Mouse (Mus musculus) megakaryocyte progenitor cell, adult 5-6 weeks (primary cell): Measurements from ENCODE around the gene Epc2. TPM values are rescaled to one million over a fixed set of nuclear protein-coding genes. Genes with fewer than 3 reads are reported as not detected.

Source experiments
- ATAC-seq: replicated peaks from 2 replicates; pipeline ENCODE4 v1.8.0; 2016; ENCODE audit warnings: mild to moderate bottlenecking, moderate TSS enrichment, inconsistent platforms; ENCODE audit not compliant: poor library complexity
- total RNA-seq, 2 experiments: library from RNA; stranded (forward) in 1 of 2; stranded (reverse) in 1 of 2; fragments of 157-497, 149-512 nt in 1 of 2; fragments of 200-1000 nt in 1 of 2; gene quantifications; 2 replicates each; pipeline versions ENCODE4 v1.2.3 to v1.2.4; 2015 to 2017

The Epc2 gene
- total RNA-seq (2015) (30.5 and 34.0 TPM in 2 replicates), total RNA-seq (2017) (29.5 and 40.2 TPM in 2 replicates)

DNA sequence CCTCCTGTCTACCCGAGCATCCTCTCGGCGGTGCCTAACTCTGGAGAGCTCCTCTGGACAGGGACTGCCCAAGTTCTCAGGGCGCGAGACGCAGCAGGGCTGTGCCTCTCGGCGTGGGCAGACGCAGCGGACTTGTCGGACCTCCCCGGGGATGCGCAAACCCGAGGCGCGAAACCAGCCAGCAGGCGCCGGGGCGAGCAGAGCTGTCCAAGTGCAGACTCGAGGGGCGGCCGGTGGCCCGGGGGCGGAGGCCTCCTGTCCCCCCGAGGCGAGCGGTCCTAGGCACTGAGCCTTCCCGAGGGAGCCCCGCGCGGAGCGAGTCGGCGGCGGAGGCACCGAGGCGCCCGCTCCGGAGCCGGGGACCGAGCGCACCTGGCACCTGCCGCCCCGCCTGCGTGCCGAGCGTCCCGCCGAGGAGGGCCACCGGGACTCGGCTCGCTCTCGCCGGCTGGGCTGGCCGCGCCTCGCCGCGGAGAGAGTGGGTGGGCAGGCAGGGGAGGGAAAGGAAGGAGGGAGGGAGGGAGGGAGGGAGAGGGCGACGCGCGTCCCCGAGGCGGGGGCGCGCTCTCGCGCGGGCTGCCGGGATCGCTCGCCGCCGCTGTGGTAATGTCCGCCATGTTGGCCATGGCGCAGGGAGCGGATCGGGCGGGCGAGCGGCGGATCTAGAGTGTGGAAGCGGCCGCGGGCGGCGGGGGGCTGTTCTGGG is at the start of gene Epc2:
Gene Epc2 (plus strand): TSS at position 556 of the 706 bp plus-strand sequence.
- ATAC-seq, result peak; percentile 46

DNA sequence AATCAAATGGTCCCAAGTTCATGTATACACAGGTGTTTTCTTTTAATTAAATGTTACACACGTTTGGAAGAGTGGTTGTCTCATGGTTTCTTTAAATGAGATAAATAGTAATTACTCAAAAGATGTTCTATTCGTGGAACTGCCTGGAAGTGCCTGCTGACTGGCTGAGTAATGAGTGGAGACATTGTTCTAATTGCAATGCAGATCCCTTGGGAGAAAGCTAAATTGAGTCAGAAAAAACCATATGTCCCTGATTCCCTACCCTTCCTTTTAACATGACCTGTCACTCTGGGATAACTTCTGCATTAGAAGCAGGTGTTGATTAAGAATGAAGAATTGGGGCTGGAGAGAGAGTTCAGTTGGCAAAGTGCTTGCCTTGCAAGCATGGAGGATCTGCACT is 45.3 kb upstream of the Epc2 start:
- ATAC-seq, result no peak

DNA sequence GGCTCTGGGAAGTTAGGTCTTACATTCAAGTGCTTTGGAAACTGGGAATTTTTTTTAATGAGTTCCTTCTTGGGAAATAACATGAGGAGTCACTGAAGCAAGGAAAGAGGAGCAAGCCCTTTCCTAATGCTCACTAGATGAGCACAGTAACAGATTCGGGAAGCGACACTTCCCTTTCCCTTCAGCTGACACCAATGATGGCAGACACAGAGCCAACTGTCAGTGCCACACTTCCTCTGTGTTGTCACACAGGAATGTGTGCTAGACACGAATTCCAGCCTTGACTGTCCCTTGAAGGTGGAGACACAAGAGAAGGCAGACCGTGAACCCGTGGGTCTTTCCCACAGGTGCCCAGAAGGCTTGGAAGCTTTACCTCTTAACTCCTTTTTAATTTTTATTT is 39.6 kb upstream of the Epc2 start:
- peak; percentile 93 for ATAC-seq

DNA sequence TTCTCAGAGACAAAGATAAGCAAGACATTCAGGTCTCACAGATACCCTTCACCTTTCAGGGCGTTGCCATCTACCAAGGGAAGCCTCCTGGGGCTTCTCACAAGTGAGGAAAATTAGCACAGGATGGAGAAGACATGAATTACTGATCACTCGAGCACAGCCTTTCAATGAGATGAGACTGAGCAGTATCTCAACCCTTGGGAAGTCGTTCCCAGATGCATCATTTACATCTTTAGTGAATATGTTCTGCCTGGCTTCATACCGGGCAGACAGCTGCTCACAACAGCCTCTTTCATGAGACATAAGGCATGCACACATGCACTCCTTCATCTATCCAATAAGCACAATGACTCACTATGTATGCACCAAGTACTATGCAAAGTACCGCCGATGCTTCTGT is 38.7 kb upstream of the Epc2 start:
- ATAC-seq, result no peak

DNA sequence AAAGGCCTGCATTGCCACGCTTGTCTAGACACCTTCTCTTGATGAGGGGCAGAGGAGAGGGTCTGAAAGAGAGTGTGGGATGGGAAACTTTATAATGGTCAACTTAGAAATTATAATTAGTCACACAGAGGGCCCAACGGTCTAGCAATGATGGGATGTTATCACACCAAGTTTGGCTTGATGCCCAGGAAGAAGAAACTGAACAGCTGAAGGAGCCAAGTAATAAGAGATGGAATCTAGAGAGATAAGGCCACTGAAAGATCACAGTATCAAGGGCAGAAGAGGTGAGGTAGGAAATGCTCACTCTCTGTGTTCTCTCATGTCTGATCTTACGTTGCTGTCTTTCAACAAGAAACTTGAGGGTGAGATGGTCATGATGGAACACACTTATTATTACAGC is 35.4 kb upstream of the Epc2 start:
- ATAC-seq, result 0 out of 2 replicates have a peak, but pooled peaks have one; percentile 2

DNA sequence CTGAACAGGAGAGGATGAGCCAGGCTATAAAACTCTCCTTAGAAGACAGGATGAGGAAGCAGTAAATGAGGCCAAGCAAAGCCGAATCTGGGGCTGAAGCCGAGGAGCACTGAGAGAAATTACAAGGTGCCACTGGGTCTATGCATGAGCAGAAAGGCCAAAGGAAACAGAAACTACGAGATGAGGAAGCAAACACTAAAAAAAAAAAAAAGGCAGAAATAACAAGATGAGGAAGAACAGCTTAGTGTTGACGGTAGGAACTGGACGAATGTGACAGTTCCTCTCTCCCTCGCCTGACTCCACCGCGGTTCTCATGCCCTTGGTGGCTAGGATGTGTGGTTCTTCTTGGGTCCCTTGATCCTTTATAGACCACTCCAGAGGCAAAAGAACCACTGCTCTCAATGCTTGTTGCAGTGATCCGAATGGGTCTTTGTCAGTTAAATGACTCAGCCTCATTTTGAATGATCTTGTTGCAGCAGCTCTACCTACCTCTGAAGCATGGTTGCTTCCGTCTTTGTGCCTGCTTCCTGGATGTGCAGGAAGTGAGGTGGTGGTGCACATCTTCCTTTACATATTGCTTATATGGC is 34.2 kb upstream of the Epc2 start:
- peak; percentile 81 for ATAC-seq

DNA sequence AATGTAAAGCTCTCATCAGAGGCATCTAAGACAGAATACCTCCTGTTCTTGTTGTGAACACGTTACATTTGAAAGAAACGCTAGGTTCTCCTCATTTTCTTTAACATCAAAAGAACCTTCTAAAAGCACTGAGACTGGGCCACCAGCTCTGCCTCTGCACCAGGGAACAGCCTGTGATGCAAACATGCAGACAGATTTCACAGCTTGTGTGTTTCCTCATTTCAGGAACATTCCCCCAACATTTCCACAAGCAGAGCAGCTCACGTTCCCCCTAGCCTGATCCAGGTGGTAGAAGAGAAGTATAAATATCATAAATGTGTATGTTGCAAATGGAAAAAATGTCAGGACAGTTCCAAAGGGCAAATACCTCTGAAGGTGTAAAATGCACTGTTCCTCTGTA is 30.9 kb upstream of the Epc2 start:
- 0 out of 2 replicates have a peak, but pooled peaks have one; percentile 19 for ATAC-seq

DNA sequence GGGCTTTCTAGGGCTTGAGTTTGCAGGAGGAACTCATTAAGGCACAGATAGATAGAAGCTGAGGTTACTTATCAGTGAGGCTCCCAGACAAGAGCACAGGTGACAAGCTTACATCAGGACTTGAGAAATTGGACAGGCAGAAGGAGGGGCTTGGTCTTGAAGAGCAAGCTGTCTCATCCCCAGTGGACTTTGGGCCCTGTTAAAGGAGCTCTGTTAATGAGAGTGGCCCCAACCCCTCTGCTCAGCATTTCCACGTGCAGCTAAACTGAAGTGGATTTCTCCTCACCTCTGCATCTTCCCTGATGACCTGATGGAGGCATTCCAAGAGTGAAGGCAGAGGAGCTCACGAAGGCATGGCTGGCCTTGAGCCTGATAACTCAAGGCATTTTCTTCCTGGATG is 27.4 kb upstream of the Epc2 start:
- ATAC-seq, result no peak

DNA sequence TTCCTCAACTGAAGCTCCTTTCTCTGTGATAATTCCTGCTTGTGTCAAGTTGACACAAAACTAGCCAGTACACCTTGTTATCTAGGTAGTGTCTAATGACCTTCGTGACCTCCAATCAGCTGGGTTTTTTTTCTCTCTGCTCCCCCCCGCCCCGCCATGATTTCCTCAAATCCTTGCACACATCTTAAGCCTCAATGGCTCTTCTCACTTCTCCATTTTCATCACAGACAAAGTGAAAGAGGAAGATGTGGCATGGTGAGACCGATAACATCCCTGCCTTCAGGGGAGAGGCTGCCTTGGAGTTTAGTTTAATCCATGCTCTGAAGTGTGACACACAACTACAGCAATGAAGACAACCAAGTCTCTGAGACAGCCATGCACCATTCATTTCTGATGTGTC is 26.5 kb upstream of the Epc2 start:
- peak; percentile 96 for ATAC-seq

DNA sequence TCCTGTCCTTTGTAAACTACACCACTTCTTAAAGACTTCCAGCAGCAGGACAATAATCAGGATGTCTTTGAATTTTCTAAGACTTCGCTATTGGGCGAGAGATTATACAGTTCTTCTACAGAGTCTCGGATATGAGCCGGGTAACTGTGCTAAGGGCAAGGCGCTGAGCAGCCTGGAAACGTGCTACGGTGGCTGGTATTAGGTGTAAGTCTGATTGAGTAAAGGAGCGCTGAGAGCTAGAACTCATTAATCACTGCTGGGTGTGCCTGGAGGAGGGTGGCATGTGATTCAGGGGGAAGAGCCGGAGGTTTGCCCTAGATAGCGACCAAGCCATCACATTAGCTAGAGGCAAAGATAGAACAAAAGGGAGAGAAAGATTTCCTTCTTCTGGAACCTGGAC is 25.1 kb upstream of the Epc2 start:
- no peak for ATAC-seq

DNA sequence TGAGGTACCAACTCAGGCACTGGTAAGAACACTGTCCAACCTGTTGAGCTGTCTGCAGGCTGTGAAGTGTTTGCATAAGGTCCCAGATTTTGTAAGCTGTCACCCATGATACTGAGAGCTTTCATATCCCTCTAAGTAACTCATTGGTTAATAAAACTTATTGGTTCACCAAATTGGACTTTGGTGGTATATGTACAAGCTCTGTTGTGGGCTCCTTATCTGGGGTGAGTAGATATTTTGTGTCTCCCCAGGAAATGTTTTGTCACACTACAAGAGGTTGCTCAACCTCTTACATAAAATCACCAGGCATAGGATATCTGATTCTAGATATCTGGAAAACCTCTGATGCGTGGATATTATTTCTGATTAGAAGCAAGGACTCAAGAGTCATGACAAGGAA is 20.3 kb upstream of the Epc2 start:
- ATAC-seq, result peak; percentile 20; the same call in 1 of the 2 replicates

DNA sequence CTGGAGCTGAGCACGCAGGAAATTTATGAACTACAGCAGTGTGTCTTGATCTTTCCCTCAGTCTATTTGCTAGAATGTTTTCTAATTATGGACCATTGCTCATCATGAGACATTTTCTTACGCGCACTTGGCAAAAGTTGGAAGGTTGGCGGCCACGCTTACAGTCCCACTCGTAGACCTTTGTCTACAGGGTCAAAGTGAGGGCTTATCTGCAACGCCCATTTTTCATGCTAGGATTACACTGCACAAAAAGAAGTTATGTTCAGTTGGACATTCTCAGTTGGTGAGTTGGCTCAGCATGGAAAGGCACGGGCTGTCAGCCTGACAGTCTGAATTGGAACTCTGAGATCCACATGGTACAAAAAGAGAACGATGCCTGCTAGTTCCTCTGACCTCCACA is 18.1 kb upstream of the Epc2 start:
- no peak for ATAC-seq

DNA sequence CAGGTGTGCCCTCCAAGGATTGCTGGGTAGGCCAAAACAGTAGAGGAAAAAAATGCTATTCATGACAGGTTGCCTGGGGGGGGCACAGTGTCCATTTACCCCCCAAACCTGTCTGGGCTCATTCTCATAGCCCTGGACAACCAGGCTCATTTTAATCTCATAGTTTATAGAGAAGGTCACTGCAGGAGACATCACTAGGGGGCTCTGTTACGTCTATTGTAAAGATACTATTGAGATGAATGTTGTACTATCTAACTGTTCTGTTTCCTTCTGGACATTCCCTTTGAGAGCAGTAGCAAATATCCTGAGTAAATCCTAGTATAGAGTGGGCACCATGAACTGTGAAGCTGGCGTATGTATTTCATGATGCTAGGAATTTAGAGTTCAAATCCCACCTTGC is 5.0 kb upstream of the Epc2 start:
- peak; percentile 36; the same call in 1 of the 2 replicates for ATAC-seq

DNA sequence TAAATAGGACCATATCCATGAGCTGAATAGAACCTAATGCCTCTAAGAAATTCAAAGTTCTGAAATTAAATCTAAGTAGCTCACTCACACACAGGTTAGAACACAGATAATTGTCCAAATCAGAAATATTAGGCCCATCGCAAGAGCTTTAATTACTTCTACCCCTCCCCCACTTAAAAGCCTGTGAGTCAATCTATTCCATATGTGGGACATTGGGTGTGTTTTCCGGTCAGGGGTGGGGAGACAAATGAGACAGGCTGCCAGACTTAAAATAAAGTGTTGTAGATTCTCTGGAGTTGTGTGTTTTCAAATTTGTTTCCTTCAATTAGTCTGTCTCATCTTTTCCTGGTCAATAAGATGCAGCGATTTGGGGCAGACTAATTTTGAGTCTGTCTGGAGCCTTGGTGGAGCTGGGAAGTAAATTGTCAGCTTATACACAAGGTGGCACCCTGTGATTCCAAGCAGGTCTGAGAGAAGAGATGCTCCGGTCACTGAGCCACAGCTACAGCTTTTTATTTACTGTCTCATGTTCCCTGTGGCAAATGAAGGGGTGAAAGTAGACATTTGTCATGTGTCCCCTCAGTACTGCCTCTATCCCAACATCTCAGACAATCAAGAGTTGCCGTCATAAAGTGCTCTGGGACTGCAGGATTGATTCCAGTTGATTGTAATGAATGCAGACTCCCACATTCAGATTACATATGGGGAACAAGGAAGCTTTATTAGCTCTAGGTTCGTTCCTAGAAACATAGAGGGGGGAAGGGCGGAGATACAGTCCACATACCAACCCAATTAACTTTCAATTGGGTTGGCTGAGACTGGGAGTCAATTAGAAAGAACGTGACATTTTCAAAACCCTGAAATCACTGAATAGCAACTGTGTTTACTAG is 3.5 kb upstream of the Epc2 start:
- no peak for ATAC-seq

DNA sequence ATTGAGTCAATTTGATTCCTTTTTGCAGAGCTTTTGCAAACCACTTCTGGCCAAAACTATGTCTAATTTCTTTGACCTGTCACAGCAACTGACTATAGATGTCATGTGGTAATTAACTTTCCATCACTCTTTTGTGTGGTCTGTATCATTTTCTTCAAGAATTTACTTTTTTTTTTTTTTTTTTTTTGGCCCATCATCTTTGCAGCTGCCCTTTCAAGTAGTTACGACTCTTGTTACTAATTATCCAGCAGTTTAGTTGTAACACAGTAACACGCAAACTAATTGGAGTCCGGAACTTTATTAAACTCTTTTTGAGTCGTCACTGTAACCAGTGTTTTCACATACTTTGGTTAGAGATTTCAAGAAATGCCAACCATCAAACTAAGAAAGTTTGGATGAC is 819 bp upstream of the Epc2 start:
- no peak for ATAC-seq

DNA sequence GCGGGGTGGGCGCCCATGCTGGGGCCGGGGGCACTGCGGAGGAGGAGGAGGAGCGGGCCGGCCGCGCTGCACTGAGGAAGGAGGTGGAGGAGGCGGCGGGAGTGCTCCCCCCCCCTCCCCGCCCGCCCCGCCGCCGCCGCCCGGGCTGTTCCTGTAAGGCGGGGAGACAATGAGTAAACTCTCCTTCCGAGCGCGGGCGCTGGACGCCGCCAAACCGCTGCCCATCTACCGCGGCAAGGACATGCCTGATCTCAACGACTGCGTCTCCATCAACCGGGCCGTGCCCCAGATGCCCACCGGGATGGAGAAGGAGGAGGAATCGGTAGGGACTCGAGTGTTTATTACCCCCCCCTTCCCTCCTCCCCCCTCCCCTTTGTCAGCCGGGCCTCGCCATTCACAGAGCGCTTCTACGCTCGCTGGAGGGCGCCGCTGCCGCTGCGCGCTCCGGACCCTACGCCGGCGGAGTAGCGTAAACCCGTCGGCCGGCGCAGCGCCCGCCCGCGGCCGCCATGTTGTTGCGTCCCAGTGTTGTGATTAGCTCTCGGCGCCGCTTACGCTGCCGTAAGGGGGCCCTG is 438 bp downstream of the Epc2 start:
- peak; percentile 77 for ATAC-seq

DNA sequence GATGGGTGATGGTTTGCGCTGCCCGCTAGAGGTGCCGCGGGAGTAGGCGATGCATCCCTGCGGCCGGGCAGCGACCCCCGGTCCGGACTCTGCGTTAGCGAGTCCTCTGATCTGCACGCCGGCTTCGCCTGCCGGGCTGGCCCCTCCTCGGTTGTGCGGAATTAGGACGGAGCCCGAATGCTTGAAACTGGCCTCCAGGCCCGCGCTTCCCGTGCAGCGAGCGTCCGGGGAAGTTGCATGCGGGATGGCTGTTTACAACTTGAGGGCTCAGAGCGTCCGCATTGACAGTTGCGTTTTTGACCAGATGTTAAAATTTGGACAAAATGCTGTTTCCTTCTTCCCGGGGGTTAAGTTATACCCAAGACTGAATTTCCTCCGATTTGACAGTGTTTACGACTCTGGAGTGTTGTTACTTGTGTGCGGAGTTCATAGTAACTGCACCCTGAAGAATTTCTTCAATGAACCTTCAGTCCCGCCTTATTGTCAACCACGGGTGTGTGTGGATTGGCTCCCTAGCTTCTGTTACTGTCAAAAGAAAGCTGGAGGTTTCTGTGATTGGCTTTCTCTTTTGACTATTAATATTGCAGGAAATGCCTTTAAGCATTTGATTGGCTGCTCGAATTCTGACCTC is 1.3 kb downstream of the Epc2 start:
- ATAC-seq, result peak; percentile 76

DNA sequence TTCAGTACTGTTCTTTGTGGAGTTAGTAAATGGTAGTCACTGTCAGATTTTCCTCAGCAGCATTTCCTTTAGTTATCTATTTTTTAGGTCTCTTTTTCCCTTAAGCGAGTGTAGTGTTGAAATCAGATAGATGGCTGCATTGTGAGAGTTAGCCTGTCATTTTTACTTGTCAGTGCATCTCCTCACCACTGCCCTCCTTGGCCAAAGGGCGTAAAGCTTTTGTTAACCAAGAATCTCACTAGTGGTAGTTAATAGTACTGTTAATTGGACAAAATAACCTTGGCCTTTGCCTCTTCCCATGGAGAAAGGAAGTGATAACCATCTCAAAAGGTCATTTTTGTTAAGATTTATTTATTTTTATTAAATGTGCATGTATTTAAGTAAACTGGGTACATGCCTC is 6.5 kb downstream of the Epc2 start:
- ATAC-seq, result peak; percentile 68

DNA sequence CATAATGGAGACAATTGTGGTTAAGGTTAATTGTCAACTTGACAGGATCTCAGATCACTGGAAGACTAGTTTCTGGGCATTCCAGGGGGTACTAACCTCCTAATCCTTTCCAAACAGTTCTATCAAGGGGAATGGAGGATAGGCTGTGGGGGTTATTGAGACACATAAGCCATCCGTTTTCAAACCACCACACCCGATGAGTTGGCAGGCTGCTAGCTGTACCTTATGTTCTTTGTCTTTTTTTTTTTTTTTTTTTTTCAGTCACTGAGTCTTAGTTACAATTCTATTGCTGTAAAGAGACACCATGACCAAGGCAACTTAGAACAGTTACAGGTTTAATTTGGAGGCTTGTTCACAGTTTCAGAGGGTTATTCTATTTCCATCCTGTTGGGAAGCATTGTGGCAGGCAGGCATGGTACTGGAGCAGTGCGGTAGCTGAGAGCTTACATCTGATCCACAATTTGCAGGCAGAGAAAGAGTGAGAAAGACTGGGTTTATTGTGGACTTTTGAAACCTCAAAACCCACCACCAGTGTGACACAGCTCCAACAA is 14.5 kb downstream of the Epc2 start:
- peak; percentile 60 for ATAC-seq

DNA sequence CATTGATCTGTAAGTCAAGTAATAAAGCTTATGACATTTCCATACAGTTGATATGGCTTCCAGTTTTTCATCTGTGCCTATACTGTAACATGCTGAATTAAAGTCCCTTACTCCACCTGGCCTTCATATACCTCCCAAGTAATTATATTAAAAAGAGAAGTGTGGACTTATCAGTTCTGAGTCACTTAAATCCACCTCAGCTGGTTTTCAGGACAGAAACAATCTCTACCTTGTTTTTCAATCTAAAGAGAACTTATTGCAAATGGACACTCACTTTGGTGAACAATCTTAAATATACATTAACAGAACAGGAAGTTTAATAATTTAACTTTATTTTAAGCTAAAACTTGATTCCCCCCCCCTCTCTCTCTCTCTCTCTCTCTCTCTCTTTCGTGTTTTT is 15.8 kb downstream of the Epc2 start:
- no peak for ATAC-seq

DNA sequence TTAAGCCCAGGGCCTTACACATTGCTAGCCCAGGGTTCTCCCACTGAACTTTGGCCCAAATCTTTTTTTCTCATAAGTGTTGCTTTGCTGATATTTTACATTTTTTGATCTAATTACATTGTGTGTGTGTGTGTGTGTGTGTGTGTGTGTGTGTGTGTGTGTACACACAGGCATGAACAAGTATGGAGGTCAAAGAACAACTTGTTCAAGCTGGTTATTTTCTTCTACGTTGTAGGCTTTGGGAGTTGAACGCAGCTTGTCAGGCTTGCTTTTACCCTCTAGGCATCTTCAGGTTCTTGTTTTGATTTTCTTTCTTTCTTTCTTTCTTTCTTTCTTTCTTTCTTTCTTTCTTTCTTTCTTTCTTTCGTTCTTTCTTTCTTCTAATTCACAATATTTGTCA is 19.9 kb downstream of the Epc2 start:
- ATAC-seq, result no peak
